Mouse (Mus musculus): ENCODE data around the gene Dnal1. TPM values are rescaled to one million over a fixed set of nuclear protein-coding genes. Genes with fewer than 3 reads are reported as not detected.
"Not testable (repeated sequence)": the region's sequence is repeated elsewhere in the genome, so short reads cannot be mapped to it uniquely, and the experiment has no call there.

Dnal1 gene
- 1 to 10 TPM; 6.9 to 7.2 TPM for total RNA-seq (2021)
- long read RNA-seq, experiment 1, partial matches to known transcripts = 0 of 1 reads
- long read RNA-seq, experiment 1, other reads (novel, unspliced or antisense) = 1 of 1 reads
- long read RNA-seq, experiment 2 = 0 reads

DNA sequence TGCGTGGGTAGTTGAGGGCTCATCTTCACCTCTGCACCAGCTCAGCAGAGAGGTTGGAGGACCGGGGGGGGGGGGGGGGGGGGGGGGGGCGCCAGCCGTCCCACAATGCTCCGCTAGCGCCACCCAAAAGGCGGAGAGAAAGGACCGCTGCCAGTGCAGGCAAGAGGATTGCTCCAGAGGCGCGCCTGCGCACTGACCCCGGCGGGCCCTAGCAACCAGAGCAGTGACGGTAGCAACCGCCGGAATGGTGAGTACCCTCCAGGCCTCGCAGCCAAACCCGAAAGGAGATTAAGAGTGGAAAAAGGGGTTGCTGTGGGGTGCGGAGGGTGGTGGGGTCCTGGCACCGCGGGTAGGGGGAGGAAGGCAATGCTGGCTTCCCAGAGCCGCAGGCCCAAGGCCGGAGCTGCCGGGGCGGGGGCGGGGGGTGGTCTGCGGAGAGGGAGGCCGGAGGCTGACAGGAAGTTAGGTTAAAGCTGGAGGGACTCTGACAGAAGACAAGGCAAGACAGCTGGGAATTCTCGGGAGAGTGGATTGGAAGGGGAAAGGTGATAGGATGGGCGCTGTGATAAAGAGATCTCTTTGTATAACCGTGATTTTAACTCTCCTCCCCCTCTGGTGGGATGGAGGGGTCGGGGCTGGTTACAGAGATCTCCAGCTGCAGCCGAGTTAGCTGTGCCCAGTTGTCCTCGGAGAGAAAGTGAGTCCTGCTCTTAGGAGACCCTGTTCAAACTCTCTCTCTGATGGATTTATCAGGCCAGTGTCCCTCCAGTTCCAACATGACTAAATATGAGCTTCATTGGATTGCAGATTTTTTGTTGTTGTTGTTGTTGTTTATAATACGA, at the start of gene Dnal1:
TSS of gene Dnal1 (plus strand) at position 214 of the 842 bp plus-strand sequence.
- DNase-seq = peak; percentile 88

DNA sequence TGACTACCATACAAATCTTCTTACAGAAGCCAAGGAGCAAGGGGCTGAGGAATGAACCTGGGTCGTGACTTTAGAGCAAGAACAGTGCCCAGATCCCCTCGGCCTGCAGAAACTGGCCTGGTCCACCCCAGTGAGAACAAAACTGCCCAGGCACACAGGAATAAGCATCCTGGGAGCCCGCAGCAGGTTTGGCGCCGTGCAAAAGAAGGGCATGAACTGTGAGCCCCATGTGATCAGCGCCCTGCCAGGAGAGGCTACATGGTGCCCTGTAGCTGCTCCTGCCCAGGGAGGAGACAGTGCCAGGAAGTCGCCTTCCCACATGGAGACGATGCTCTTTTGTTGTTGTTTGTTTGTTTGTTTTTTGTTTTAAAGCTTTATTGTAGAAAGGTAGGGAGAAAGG, 49.5 kb upstream of the Dnal1 start:
- DNase-seq = no peak

DNA sequence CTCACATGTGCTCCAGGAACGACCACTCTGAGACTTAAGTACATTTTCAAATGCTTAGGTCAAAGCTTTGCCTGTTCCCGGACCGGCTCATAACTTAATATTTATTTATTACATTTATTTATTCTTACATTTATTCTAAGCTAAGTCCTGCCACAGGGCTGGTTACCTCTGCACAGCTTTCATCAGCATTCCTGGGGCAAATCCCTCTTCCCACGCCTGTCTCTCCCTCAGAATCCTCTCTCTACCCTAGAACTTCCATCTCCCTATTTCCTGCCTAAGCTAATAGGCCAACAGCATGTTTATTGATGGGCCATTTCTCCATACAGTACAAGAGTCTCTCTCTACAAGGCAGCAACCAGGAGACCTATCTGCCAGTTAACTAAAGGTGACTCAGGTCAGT, 46.4 kb upstream of the Dnal1 start:
- DNase-seq = no peak

DNA sequence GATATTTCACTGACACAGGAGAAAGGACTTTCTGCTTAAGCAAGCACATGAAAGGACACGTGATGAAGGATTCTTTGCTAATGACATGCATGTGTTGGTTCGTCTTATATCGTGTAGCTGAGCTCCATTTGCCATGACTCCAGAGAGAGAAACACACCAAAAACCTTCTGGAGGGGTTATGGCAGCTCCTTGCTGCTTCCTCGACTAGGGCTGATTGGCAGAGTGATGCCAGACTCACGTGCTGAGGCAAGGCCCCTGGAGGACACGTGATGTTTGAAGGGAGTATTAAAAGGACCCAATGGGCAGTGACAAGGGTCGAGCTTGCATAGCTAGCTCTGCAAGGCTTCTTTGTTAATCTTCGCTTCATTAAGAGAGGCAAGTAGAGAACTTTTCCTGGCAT, 45.9 kb upstream of the Dnal1 start:
- no peak for DNase-seq

DNA sequence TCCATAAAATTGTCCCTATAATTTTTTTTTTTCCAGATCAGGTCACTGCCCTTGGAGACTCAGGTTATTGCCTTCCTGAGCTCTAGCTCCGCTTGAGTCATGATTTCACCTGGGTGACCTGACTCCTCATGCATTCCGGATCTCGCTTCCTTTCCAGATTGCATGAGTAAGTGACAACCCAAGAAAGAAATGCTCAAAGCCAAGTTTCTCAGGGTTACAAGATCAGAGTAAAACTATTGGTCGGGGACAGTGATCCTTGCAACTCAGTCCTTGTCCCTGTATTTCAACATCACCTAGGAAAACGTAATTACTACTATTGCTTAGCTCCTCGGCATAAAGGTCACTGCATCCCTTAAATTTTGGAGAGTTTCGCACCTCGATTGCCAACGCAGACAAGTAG, 45.2 kb upstream of the Dnal1 start, which contains the start of gene Acot5:
TSS of gene Acot5 (plus strand) at position 340 of the 400 bp plus-strand sequence.
- no peak for DNase-seq

DNA sequence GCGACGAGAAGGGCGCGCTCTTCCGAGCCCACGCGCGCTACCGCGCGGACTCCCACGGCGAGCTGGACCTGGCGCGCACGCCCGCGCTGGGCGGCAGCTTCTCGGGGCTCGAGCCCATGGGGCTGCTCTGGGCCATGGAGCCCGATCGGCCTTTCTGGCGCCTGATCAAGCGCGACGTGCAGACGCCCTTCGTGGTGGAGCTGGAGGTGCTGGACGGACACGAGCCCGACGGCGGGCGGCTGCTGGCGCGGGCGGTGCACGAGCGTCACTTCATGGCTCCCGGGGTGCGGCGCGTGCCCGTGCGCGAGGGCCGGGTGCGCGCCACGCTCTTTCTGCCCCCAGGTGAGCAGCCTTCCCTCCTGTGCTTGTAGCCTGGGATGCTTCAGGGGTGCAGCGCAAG, 44.6 kb upstream of the Dnal1 start:
- DNase-seq = peak; percentile 15

DNA sequence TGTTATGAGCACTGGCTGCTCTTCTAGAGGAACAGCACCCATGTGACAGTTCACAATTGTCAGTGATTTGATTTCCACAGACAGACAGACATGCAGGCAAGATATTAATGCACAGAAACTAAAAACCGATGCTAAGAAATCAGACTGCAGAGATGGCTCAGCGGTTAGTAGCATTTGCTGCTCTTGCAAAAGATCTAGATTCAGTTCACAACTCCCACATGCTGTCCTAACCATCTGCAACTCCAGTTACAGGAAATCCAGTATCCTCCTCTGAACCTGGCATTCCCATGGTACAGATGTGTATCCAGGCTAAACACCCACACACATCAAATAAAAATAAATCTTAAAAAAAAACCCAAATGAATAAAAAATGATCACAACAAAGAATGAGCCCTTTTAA, 42.5 kb upstream of the Dnal1 start:
- no peak for DNase-seq

DNA sequence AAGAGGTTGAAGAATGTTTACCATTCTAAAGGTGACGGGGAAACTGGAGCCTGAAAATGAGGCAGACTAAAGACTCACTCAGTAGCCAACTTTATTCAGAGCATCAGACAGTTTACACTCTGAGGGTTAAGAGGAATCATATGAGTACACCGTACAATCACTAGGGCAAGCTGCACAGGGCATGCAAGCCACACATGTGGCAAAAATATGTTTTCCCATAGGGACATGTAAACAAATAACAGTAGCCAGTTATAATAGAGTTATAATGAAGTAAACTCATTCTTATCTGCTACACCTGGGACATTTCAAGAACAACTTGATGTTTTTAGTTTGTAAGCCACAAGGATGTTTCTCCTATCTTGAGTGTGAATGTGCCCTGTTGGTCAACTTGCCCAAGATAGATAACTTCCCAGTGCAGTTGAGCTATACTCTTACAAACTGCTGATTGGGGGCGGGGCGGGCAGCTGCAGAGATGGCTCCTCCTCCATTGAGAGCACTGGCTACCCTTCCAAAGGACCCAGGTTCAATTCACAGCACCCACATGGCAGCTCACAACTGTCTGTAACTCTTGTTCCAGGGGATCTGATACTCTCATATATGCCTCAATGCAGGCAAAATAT, 36.7 kb upstream of the Dnal1 start:
- no peak for DNase-seq

DNA sequence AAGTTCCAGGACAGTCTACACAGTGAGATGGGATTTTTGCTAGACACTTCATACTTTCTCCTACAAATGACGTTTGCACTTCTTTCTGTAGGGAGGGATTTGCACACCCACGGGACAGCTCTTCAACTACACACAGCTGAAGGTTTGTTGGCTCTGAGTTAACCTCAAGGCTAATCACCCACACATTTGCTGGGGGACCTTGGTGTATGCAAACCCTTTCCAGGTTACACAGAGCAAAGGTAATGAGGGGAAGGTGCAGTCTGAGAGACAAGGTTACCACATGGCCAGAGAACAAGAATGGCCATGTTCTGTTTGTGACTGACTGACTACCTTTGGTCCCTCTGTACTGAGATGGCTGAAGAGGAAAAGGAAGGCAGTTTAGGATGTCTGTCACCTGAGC, 30.3 kb upstream of the Dnal1 start:
- no peak for DNase-seq

DNA sequence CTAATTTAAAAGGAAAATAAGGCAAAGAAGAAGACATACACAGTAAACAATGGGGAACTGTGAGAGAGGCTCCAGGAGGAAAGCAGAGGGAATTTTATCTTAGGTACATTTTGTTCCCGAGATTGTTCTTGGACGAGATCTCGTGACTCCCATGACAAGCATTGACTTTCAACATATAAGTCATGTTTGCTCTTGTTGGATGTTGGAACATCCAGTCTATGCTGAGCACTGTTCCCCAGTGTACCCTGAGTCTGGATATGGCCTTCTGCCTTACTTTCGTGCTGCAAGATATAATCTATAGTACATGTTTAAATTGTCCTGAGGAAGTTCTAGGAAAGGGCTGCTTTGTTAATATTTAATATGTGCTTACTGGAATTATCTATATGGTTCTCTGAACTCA, 29.6 kb upstream of the Dnal1 start:
- no peak for DNase-seq

DNA sequence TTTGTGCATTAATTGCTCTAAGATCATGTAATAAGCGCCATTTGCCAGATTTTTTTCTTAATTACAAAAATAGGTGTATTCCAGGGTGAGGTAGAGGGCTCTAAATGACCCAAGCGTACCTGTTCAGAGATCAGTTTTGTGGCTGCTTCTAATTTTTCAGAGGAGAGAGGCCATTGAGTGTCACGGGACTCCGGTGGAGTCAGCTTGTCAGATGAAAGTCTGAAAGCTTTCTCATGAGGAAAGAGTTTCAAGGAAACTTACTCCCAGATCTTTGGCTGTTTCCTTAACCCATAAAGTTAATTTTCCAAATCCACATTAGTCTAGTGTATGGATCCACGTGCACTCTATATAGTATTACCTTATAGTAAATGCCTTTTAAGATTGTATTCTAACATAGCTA, 19.5 kb upstream of the Dnal1 start:
- not testable (repeated sequence) for DNase-seq

DNA sequence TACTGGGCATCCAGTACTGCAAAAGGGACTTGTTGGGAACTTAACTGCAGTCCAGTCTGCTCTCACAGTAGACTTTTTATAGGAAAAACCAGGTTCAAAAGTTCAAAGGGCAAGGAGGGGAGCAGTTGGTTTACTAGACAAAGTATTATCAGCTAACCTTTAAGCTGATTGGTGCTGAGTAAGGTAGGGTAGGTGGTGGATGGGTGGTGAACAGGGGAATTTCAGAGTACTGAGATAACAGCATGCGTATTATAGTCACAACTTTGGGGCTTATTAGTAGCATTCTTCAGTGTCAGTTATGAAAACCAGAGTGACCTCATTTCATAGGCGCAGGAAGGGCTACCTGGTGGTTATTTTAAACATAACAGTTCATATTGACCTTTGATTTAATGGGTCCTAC, 14.6 kb upstream of the Dnal1 start:
- DNase-seq = no peak

DNA sequence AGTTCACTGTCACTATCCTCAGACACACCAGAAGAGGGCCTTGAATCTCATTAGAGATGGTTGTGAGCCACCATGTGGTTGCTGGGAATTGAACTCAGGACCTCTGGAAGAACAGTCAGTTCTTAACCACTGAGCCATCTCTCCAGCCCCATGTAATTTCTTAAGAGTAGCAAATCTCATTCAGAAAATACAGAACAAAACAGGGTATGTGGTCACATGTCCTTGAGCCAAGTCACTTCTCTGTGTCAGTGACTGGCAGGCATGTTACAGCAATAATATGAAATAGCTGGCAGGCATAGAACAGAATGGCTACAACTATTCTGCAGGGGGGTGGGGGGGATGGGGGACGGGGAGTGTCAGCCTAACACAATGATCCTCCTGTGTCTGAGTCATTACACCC, 14.1 kb upstream of the Dnal1 start:
- DNase-seq = no peak

DNA sequence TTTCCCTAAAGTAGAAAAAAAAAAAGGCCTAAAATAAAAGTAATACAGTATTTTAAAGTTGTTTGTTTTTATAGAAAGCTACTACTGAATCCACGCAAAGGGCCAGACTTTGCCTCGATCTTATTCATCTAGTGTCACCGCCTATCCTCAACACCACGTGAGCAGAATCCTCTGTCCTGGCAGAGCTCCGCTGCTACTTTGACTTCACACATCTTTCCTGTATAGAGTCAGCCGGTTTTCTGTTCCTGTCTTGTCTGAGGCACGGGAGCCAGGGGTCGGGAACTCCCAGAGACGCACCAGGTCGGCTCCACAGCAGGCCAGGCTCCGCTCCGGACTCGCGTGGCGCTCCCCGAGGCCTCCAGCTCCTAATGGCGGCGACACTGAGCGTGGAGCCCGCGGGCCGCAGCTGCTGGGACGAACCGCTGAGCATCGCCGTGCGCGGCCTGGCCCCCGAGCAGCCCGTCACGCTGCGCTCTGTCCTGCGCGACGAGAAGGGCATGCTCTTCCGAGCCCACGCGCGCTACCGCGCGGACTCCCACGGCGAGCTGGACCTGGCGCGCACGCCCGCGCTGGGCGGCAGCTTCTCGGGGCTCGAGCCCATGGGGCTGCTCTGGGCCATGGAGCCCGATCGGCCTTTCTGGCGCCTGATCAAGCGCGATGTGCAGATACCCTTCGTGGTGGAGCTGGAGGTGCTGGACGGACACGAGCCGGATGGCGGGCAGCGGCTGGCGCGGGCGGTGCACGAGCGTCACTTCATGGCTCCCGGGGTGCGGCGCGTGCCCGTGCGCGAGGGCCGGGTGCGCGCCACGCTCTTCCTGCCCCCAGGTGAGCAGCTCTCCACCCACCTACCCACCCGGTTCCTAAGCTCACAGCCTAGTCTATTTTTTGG, 13.3 kb upstream of the Dnal1 start, which contains the start of gene Acot6:
TSS of gene Acot6 (plus strand) at position 51 of the 889 bp plus-strand sequence.
- peak; percentile 18 for DNase-seq

DNA sequence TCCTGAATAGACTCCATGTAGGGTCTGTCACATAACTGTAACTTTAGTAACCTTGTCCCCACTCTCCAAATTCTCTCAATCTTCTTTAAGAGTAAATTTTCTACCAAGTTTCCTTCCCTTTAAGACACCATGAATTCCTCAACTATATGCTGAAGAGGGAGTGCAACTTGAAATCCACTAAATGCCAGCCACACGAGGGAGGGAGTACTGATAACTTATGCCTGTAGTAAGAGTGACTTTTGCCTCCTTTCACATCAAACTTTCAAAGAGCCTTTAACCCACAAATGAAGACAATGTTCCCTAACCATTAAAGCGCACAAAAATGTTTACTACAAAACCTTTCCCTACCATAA, 12.7 kb upstream of the Dnal1 start:
- DNase-seq = no peak

DNA sequence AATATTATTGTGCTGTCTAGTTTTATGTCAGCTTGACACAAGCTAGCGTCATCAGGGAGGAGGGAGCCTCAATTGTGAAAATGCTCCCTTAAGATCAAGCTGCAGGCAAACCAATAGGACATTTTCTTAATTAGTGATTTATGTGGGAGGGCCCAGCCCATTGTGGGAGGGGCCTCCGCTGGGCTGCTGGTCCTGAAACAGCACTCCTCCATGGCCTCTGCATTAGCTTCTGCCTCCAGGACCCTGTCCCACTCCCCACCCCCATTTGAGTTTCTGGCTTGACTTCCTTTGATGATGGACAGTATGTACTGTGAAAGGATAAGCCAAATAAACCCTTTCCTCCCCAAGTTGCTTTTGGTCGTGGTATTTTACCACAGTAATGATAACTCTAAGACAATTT, 7.2 kb upstream of the Dnal1 start:
- DNase-seq = no peak

DNA sequence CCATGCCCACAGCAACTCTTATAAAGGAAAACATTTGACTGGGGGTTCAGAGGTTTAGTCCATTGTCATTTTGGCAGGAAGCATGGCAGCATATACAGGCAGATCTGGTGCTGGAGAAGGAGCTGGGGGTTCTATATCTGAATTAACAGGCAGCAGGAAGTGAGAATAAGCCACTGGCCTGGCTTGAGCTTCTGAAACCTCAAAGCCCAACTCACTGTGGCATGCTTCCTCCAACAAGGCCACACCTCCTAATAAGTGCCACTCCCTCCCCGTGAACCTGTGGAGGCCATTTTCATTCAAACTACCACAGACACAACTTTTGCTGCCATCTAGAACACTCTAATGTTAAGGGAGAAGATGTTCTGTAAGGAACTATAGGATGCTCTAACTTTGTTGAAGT, 6.5 kb upstream of the Dnal1 start:
- DNase-seq = no peak

DNA sequence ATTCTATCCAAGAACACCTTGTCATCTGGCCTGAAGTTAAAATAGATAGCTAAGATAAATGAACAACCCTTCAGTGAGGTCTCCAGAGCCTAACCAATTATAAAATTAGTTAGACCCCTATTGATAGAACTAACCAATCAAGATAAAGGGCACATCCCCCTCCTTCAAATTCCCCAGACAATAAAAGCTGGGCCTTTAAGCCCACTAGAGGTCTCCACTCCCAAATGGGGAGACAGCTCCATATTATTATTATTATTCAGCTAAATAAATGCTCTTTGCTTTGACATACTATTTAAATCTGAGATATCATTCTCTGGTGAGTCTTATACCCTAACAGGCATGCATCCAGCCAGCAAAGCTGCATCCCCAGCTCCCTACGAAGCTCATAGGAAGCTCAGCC, 4.2 kb upstream of the Dnal1 start:
- DNase-seq = no peak

DNA sequence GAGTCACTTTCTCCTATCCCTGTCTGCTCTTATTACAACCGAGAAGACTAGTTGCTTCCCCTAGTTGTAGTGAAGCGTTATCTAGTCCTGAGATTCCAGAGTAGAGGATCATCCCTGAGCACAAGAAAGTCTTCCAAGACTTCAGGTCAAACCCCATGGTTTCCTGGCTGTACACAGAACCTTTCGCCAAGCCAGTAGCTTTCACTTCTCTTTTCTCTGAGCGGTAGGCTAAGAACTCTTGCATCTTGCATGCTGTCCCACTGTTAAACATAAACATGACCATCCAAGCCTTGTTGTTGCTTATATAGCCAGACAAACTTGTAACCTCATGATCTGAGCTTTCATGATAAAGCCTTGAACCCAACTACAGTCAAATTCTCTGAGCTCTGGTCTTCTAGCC, 3.4 kb upstream of the Dnal1 start:
- DNase-seq = no peak

DNA sequence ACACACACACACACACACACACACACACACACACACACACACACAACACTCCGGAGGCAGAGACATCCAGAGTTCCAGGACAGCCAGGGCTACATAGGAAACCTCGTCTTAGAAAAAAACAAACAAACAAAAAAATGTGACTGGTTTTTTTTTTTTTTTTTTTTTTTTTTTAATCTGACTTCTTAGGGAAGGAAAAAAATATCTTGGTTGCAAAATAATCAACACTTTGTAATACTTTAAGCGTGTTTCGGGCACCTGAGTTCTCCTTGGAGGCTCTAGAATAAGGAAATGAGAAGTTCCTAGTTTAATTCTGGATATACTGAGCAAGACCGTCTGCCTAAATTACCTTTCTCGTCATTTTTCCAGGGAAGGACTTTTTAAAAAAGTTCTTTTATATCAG, 490 bp upstream of the Dnal1 start:
- no peak for DNase-seq

DNA sequence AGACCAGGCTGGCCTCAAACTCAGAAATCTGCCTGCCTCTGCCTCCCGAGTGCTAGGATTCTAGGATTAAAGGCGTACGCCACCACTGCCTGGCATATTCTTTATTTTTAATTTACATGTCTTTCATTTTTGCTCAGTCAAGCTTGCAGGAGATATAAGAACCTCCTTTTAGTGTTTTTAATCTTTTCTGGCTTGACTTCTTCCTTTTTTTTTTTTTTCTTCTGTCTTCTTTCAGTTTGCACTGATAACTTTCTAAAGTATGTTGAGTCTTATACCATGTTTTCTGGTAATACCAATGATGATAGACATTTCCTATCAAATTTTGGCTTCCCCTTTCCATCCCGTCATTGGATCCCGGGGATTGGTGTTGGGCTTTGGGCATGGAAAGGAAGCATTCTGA, 5.4 kb downstream of the Dnal1 start:
- DNase-seq = no peak

DNA sequence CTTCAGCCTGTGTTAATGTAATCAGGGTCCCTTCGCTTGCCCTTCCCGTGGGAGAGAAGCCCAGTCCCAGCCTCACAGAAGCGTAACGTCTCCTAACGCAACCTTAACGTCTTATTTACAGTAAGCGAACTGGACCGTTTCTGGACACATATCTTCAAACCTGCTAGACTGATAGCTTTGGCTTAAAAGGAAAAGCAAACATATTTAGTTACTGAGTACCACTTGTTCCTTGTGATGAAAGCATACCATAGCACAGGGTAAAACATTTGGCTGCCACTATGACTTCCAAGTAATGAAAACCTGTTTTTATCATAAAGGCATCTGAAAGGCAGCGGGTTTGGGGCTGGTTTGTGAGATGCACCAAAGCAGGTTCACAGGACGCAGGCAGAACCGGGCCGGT, 11.7 kb downstream of the Dnal1 start:
- no peak for DNase-seq

DNA sequence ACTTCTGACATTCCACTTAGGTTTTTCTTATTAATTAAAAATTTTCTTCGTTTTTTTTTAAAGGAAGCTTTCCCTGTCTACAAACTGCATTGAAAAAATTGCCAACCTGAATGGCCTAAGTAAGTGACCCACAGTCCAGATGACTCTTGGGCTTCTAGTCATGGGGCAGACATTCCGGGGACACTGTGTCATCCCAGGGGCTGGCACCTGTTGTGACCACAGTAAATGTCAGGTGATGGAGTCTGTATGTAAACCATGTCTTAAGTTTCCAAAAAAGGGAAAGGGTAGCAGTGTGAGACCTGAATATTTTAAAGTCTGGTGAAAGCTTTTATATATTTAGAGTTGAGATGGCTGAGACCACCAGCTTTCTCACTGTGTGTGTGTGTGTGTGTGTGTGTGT, 12.7 kb downstream of the Dnal1 start:
- DNase-seq = no peak

Data from gastrocnemius, postnatal 25 days (tissue).